Mouse (Mus musculus) erythroblast, embryonic 14.5 days (primary cell): Measurements from ENCODE around the gene Epb41l4b.

ENCODE experiments used
- GATA1 ChIP-seq: IDR thresholded peaks from 2 replicates; pipeline ENCODE4 v1.6.1; 2012; ENCODE audit warnings: low read length, inconsistent platforms, mixed read lengths
- TAL1 ChIP-seq: IDR thresholded peaks from 3 replicates; pipeline ENCODE4 v1.6.1; 2012; ENCODE audit warnings: low read length, inconsistent platforms, mixed read lengths

DNA sequence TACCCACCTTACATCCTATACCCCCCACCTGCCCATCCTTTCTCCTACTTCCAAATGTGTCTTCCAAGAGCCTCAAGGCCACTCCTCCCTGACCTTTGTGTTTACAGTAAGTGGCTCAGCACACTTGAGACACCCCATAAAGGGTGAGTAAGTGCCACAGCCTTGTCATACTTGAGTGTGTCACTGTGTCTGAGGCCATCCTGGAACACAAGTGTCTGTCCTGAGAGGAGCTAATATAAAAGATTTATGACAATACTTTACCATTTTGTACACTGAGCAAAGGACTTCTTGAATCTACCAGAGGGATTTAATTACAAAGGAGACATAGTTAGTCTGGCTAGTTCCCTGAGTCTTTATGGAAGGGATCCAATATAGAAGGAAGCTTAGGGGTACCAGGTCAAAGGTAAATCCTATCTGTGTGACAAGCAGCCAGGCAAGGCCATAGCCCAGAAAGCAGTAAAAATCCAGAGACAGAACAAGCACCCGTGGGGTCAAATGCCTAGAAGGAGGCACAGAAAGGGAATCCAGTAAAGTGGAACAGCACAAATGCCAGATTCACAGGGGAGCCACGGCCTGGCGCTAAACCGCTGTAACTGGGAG, 2.9 kb downstream of the Epb41l4b start:
- TF ChIP-seq GATA1 (no peak), TAL1 (no peak)
